In genomic region chr4:41707011-41707535, GRCm38 (mm10) we compare ENCODE assay signal across 8 mouse cellular contexts. TPM values are rescaled to one million over a fixed set of nuclear protein-coding genes. Genes with fewer than 3 reads are reported as not detected.
DNase-seq lines count a peak whose midpoint lies in the region; ATAC-seq and TF ChIP-seq lines count a peak whose summit lies in the region.

No protein-coding gene starts in this region.

- TF ChIP-seq CTCF in MEL (IDR thresholded peaks at IDR 0.05 in 2 of 3, conservative IDR thresholded peaks at IDR 0.05 in 1 of 3; ENCODE audit: control insufficient read depth in 1 of 3, insufficient read depth in 1 of 3, low read depth in 2 of 3, low read length in 3 of 3, poor library complexity in 1 of 3, severe bottlenecking in 1 of 3) = peak; percentile 39 to 69 (median 67); a peak in 5 of 6 replicates
- TF ChIP-seq CTCF in brain, embryonic 14.5 days (IDR thresholded peaks at IDR 0.05; ENCODE audit: borderline replicate concordance, extremely low read depth, insufficient read depth, insufficient read length) = peak; percentile 79
- TF ChIP-seq CTCF in olfactory bulb, adult 2 months (IDR thresholded peaks at IDR 0.05; ENCODE audit: insufficient read depth, low read depth, low read length) = peak; percentile 27; the same call in 1 of the 2 replicates

- WGBS in lung, embryonic 15.5 days = 4% methylated on average over 13 of the region's 13 CpGs
- WGBS in olfactory bulb, adult 2 months = 4% methylated on average over 13 of the region's 13 CpGs

- peak; percentile 76 for DNase-seq in MEL (ENCODE audit: low read depth, low spot score)
- peak; percentile 96 for DNase-seq in brain, embryonic 14.5 days (ENCODE audit: low read depth)
- DNase-seq in heart, postnatal 10 days = peak; percentile 67 to 72
- peak; percentile 83 to 86 for DNase-seq in kidney, postnatal 36 days
- DNase-seq in yolk sac, embryonic 10.5 days (ENCODE audit: low spot score) = peak; percentile 40

- H3K27me3 ChIP-seq in MEL (ENCODE audit: control insufficient read depth in 1 of 2, insufficient read depth in 2 of 2, low read length in 2 of 2) = no peaks in the 10 kb centered on the region
- peaks cover 7% of the 10 kb centered on the region; the same call in 1 of the 2 replicates for H3K27me3 ChIP-seq in lung, embryonic 15.5 days

- ATAC-seq in erythroblast, adult 5-6 weeks (replicated peaks; ENCODE audit: low FRiP score, poor library complexity, severe bottlenecking) = peak; percentile 69
- peak; percentile 41; the same call in 1 of the 2 replicates for ATAC-seq in lung, embryonic 15.5 days (ENCODE audit: borderline replicate concordance, extremely low read depth, low FRiP score, low TSS enrichment)

- peaks cover 0 to 4% of the 10 kb centered on the region in 2 experiments; a peak in 1 of 4 replicates for H3K4me1 ChIP-seq in MEL (ENCODE audit: control insufficient read depth in 1 of 2, insufficient read depth in 2 of 2, low read length in 2 of 2)
- H3K4me1 ChIP-seq in lung, embryonic 15.5 days = peaks cover 23% of the 10 kb centered on the region
- peaks cover 10% of the 10 kb centered on the region for H3K4me1 ChIP-seq in olfactory bulb, adult 2 months (ENCODE audit: control insufficient read depth, insufficient read depth, low read length)

- peaks cover 4% of the 10 kb centered on the region for H3K79me2 ChIP-seq in MEL (ENCODE audit: control insufficient read depth, insufficient read depth, low read length, poor library complexity)

- no peak overlapping the region for H3K27ac ChIP-seq in MEL (ENCODE audit: control insufficient read depth, low read depth, low read length)
- H3K27ac ChIP-seq in lung, embryonic 15.5 days = no peak overlapping the region
- H3K27ac ChIP-seq in olfactory bulb, adult 2 months (ENCODE audit: insufficient read depth, low read depth, low read length) = no peak overlapping the region

- TF ChIP-seq POLR2A in MEL (IDR thresholded peaks at IDR 0.05; ENCODE audit: control insufficient read depth in 1 of 2, insufficient read depth in 1 of 2, low read depth in 1 of 2, low read length in 2 of 2, poor library complexity in 1 of 2) = no peak
- TF ChIP-seq POLR2A in brain, embryonic 14.5 days (IDR thresholded peaks at IDR 0.05; ENCODE audit: borderline replicate concordance, extremely low read depth, insufficient read depth, insufficient read length, poor library complexity, severe bottlenecking) = no peak
- no peak for TF ChIP-seq POLR2A in olfactory bulb, adult 2 months (IDR thresholded peaks at IDR 0.05; ENCODE audit: insufficient read depth, low read depth, low read length)

- peak; percentile 49 for TF ChIP-seq RAD21 in MEL (IDR thresholded peaks at IDR 0.05; ENCODE audit: low read depth, low read length)

- no peak for TF ChIP-seq EP300 in MEL (IDR thresholded peaks at IDR 0.05; ENCODE audit: low read depth in 1 of 2, low read length in 2 of 2)

- no peak overlapping the region for H3K9ac ChIP-seq in MEL (ENCODE audit: control insufficient read depth, low read depth, low read length, poor library complexity, severe bottlenecking)
- H3K9ac ChIP-seq in lung, embryonic 15.5 days = no peak overlapping the region

- H3K9me3 ChIP-seq in MEL (replicated peaks; ENCODE audit: insufficient read depth, low read length) = no peaks in the 10 kb centered on the region
- H3K9me3 ChIP-seq in lung, embryonic 15.5 days = no peaks in the 10 kb centered on the region

- intact Hi-C loops in heart, postnatal 10 days (cut with DNase I) = loop anchor here (5.0 to 10.0 kb wide), 3 partner anchors 52 to 182 kb away; no protein-coding TSS in a partner anchor

- H3K36me3 ChIP-seq in MEL (ENCODE audit: control insufficient read depth in 1 of 2, insufficient read depth in 2 of 2, low read length in 2 of 2) = no peaks in the 10 kb centered on the region; a peak in 1 of 4 replicates
- no peaks in the 10 kb centered on the region for H3K36me3 ChIP-seq in lung, embryonic 15.5 days

- H3K4me3 ChIP-seq in MEL (ENCODE audit: control insufficient read depth in 1 of 2, insufficient read depth in 1 of 2, low read depth in 2 of 2, low read length in 2 of 2) = no peak overlapping the region
- H3K4me3 ChIP-seq in lung, embryonic 15.5 days = no peak overlapping the region
- H3K4me3 ChIP-seq in olfactory bulb, adult 2 months (ENCODE audit: insufficient read depth, low read depth, low read length) = no peak overlapping the region

- H3K4me2 ChIP-seq in lung, embryonic 15.5 days = peak overlapping the region; percentile 13; the same call in 1 of the 2 replicates

TF ChIP-seq in MEL, 35 proteins besides CTCF, POLR2A, EP300 and RAD21 (continues in another document):
- peak; percentile 73 for TF ChIP-seq SMC3 (IDR thresholded peaks at IDR 0.05; ENCODE audit: low read depth, low read length)
- no peak for TF ChIP-seq ZKSCAN1 (IDR thresholded peaks at IDR 0.05; ENCODE audit: low read depth, low read length)
- TF ChIP-seq USF2 (IDR thresholded peaks at IDR 0.05; ENCODE audit: borderline replicate concordance in 1 of 2, insufficient read depth in 1 of 2, low read depth in 1 of 2, low read length in 2 of 2) = no peak
- no peak for TF ChIP-seq RCOR1 (IDR thresholded peaks at IDR 0.05; ENCODE audit: low read depth, low read length)
- TF ChIP-seq MYB (IDR thresholded peaks at IDR 0.05; ENCODE audit: low read depth, low read length) = 0 out of 2 replicates have a peak, but pooled peaks have one; percentile 13
- no peak for TF ChIP-seq CHD1 (IDR thresholded peaks at IDR 0.05; ENCODE audit: low read depth, low read length)
- no peak for TF ChIP-seq NRF1 (IDR thresholded peaks at IDR 0.05; ENCODE audit: insufficient read depth, low read depth, low read length, poor library complexity, severe bottlenecking)
- no peak for TF ChIP-seq E2F4 (IDR thresholded peaks at IDR 0.05; ENCODE audit: borderline replicate concordance, low read depth, low read length)
- peak; percentile 39 for TF ChIP-seq ZC3H11A (IDR thresholded peaks at IDR 0.05; ENCODE audit: low read depth, low read length)

RNA-seq across cellular contexts. Expression of gene Rpp25l, which starts 6.3 kb away (rescaled TPM):
- total RNA-seq in MEL (2012; rRNA removed) = 50.4 and 63.5 TPM in 2 replicates
- 10 to 100 TPM in 1 of 2 experiments, not detected in 1; 52.0 TPM for polyA plus RNA-seq in MEL (2012; ENCODE audit: insufficient read depth in 1 of 2, insufficient read length in 2 of 2, low read depth in 1 of 2, low replicate concordance in 2 of 2, missing spikeins in 1 of 2)
- 53.9 and 79.7 TPM in 2 replicates for polyA plus RNA-seq in brain, embryonic 14.5 days (2012; rRNA removed)
- 6.3 and 9.6 TPM in 2 replicates for total RNA-seq in erythroblast, adult 5-6 weeks (2015; ENCODE audit: low replicate concordance)
- 2.5 and 4.7 TPM in 2 replicates for total RNA-seq in erythroblast, adult 5-6 weeks (2017; ENCODE audit: low replicate concordance)
- total RNA-seq in heart, postnatal 10 days (2021) = 10 to 100 TPM; 28.0 to 32.1 TPM
- 80.4 and 89.8 TPM in 2 replicates for polyA plus RNA-seq in lung, embryonic 15.5 days (2015; fragmentation: Nextera tagmentation; extraction: Ambion mirVana)
- not detected in 2 replicates for polyA plus RNA-seq in olfactory bulb, adult 2 months (2012; ENCODE audit: insufficient read depth, insufficient read length, low replicate concordance, missing spikeins)

RNA-seq across cellular contexts. Expression of gene Il11ra1, which starts 7.3 kb away (rescaled TPM):
- total RNA-seq in MEL (2012; rRNA removed) = 42.9 and 66.7 TPM in 2 replicates
- polyA plus RNA-seq in MEL (2012; ENCODE audit: insufficient read depth in 1 of 2, insufficient read length in 2 of 2, low read depth in 1 of 2, low replicate concordance in 2 of 2, missing spikeins in 1 of 2) = 10 to 100 TPM in 1 of 2 experiments, not detected in 1; 44.4 TPM
- 31.3 and 32.5 TPM in 2 replicates for polyA plus RNA-seq in brain, embryonic 14.5 days (2012; rRNA removed)
- 4.6 and 7.5 TPM in 2 replicates for total RNA-seq in erythroblast, adult 5-6 weeks (2015; ENCODE audit: low replicate concordance)
- total RNA-seq in erythroblast, adult 5-6 weeks (2017; ENCODE audit: low replicate concordance) = 8.2 and 18.1 TPM in 2 replicates
- total RNA-seq in heart, postnatal 10 days (2021) = 10 to 100 TPM; 65.3 to 66.2 TPM
- 131 and 136 TPM in 2 replicates for polyA plus RNA-seq in lung, embryonic 15.5 days (2015; fragmentation: Nextera tagmentation; extraction: Ambion mirVana)
- not detected in 2 replicates for polyA plus RNA-seq in olfactory bulb, adult 2 months (2012; ENCODE audit: insufficient read depth, insufficient read length, low replicate concordance, missing spikeins)

RNA-seq across cellular contexts. Expression of gene Cntfr, which starts 10.2 kb away (rescaled TPM):
- not detected in 2 replicates for total RNA-seq in MEL (2012; rRNA removed)
- not detected for polyA plus RNA-seq in MEL (2012; ENCODE audit: insufficient read depth in 1 of 2, insufficient read length in 2 of 2, low read depth in 1 of 2, low replicate concordance in 2 of 2, missing spikeins in 1 of 2)
- 62.2 and 109 TPM in 2 replicates for polyA plus RNA-seq in brain, embryonic 14.5 days (2012; rRNA removed)
- not detected in 2 replicates for total RNA-seq in erythroblast, adult 5-6 weeks (2015; ENCODE audit: low replicate concordance)
- total RNA-seq in erythroblast, adult 5-6 weeks (2017; ENCODE audit: low replicate concordance) = not detected in 2 replicates
- 1 to 10 TPM; 3.3 to 7.5 TPM for total RNA-seq in heart, postnatal 10 days (2021)
- polyA plus RNA-seq in lung, embryonic 15.5 days (2015; fragmentation: Nextera tagmentation; extraction: Ambion mirVana) = 7.8 TPM in 2 replicates
- not detected in 2 replicates for polyA plus RNA-seq in olfactory bulb, adult 2 months (2012; ENCODE audit: insufficient read depth, insufficient read length, low replicate concordance, missing spikeins)

RNA-seq across cellular contexts. Expression of gene Dctn3, which starts 15.9 kb away (rescaled TPM):
- total RNA-seq in MEL (2012; rRNA removed) = 51.8 and 57.7 TPM in 2 replicates
- 10 to 100 TPM in 1 of 2 experiments, not detected in 1; 64.6 TPM for polyA plus RNA-seq in MEL (2012; ENCODE audit: insufficient read depth in 1 of 2, insufficient read length in 2 of 2, low read depth in 1 of 2, low replicate concordance in 2 of 2, missing spikeins in 1 of 2)
- polyA plus RNA-seq in brain, embryonic 14.5 days (2012; rRNA removed) = 157 and 186 TPM in 2 replicates
- 22.8 and 26.7 TPM in 2 replicates for total RNA-seq in erythroblast, adult 5-6 weeks (2015; ENCODE audit: low replicate concordance)
- 30.0 and 37.1 TPM in 2 replicates for total RNA-seq in erythroblast, adult 5-6 weeks (2017; ENCODE audit: low replicate concordance)
- total RNA-seq in heart, postnatal 10 days (2021) = 10 to 100 TPM; 85.9 to 92.3 TPM
- 133 and 136 TPM in 2 replicates for polyA plus RNA-seq in lung, embryonic 15.5 days (2015; fragmentation: Nextera tagmentation; extraction: Ambion mirVana)
- not detected in 2 replicates for polyA plus RNA-seq in olfactory bulb, adult 2 months (2012; ENCODE audit: insufficient read depth, insufficient read length, low replicate concordance, missing spikeins)

RNA-seq across cellular contexts. Expression of gene Arid3c, which starts 23.9 kb away (rescaled TPM):
- not detected in 2 replicates for total RNA-seq in MEL (2012; rRNA removed)
- polyA plus RNA-seq in MEL (2012; ENCODE audit: insufficient read depth in 1 of 2, insufficient read length in 2 of 2, low read depth in 1 of 2, low replicate concordance in 2 of 2, missing spikeins in 1 of 2) = under 1 TPM in 1 of 2 experiments, not detected in 1; 0.13 TPM
- 0.40 and 0.57 TPM in 2 replicates for polyA plus RNA-seq in brain, embryonic 14.5 days (2012; rRNA removed)
- not detected in 2 replicates for total RNA-seq in erythroblast, adult 5-6 weeks (2015; ENCODE audit: low replicate concordance)
- not detected in 2 replicates for total RNA-seq in erythroblast, adult 5-6 weeks (2017; ENCODE audit: low replicate concordance)
- total RNA-seq in heart, postnatal 10 days (2021) = not detected
- polyA plus RNA-seq in lung, embryonic 15.5 days (2015; fragmentation: Nextera tagmentation; extraction: Ambion mirVana) = not detected in 2 replicates
- not detected in 2 replicates for polyA plus RNA-seq in olfactory bulb, adult 2 months (2012; ENCODE audit: insufficient read depth, insufficient read length, low replicate concordance, missing spikeins)

Comparison
In these comparisons a context has a peak if more than half of its experiments do, and no peak if none do; other contexts are left out.
1. DNase-seq: peak in every context shown above with its lines; median percentile 96 in brain, embryonic 14.5 days; 84 in kidney, postnatal 36 days; 76 in MEL; 70 in heart, postnatal 10 days; 40 in yolk sac, embryonic 10.5 days.
2. CTCF ChIP-seq: peak in every context shown above with its lines; median percentile 79 in brain, embryonic 14.5 days; 67 in MEL; 27 in olfactory bulb, adult 2 months.